Mouse (Mus musculus) liver, embryonic 14.5 days (tissue): ENCODE measurements around the gene Rtn2. TPM values are rescaled to one million over a fixed set of nuclear protein-coding genes. Genes with fewer than 3 reads are reported as not detected.

Experiments used
- ATAC-seq: fragments of 200-750 bp; cut with Nextera tagmentation; 2 replicates; pipeline ENCODE4 v1.8.0; 2017; ENCODE audit warnings: moderate number of reproducible peaks, mild to moderate bottlenecking, moderate library complexity; ENCODE audit not compliant: insufficient read depth
- DNase-seq, 3 experiments: peaks; one replicate each; pipeline ENCODE4 v3.0.0-alpha.2; 2012 to 2013; ENCODE audit warnings: low read depth in 3 of 3, low spot score in 3 of 3
- H3K27ac ChIP-seq: fragments of 300-500 bp; sonication (generic); 2 replicates; pipeline ENCODE4 v1.5.1; 2014; ENCODE audit warnings: moderate library complexity, mild to moderate bottlenecking, control low read depth, inconsistent platforms
- H3K27me3 ChIP-seq: fragments of 300-500 bp; sonication (generic); 2 replicates; pipeline ENCODE4 v1.6.1; 2014; ENCODE audit warnings: mild to moderate bottlenecking, low read length, moderate library complexity; ENCODE audit not compliant: control insufficient read depth, insufficient read depth
- H3K36me3 ChIP-seq: fragments of 300-500 bp; sonication (generic); replicated peaks from 2 replicates; pipeline ENCODE4 v1.6.1; 2014; ENCODE audit warnings: low read depth; ENCODE audit not compliant: control insufficient read depth, insufficient read depth
- H3K4me1 ChIP-seq, 2 experiments: fragments of 200-500 bp in 1 of 2; fragments of 300-500 bp in 1 of 2; sonication (generic) in 1 of 2; replicated peaks; 2 replicates each; pipeline ENCODE4 v1.6.1; 2012 to 2014; ENCODE audit warnings: antibody characterized with exemption in 1 of 2, inconsistent platforms in 1 of 2, low read length in 1 of 2; ENCODE audit not compliant: control insufficient read depth in 2 of 2, insufficient read depth in 2 of 2
- H3K4me2 ChIP-seq: fragments of 300-500 bp; sonication (generic); 2 replicates; pipeline ENCODE4 v1.6.1; 2014; ENCODE audit warnings: low read depth, mild to moderate bottlenecking, control low read depth, moderate library complexity
- H3K4me3 ChIP-seq, 2 experiments: fragments of 200-500 bp in 1 of 2; fragments of 300-500 bp in 1 of 2; sonication (generic) in 1 of 2; 2 replicates each; pipeline ENCODE4 v1.5.1; 2012 to 2014; ENCODE audit warnings: low read depth in 2 of 2, low read length in 2 of 2, mild to moderate bottlenecking in 2 of 2, control low read depth in 1 of 2, inconsistent platforms in 1 of 2, moderate library complexity in 1 of 2; ENCODE audit not compliant: insufficient read depth in 1 of 2
- H3K9ac ChIP-seq: fragments of 300-500 bp; sonication (generic); replicated peaks from 2 replicates; pipeline ENCODE4 v1.6.1; 2014; ENCODE audit warnings: mild to moderate bottlenecking, control low read depth, moderate library complexity
- H3K9me3 ChIP-seq: fragments of 300-500 bp; sonication (generic); 2 replicates; pipeline ENCODE4 v1.6.1; 2016; ENCODE audit warnings: low read length, mixed read lengths; ENCODE audit not compliant: control insufficient read depth
- CTCF ChIP-seq: IDR thresholded peaks from 2 replicates; pipeline ENCODE4 v1.5.1; 2016; ENCODE audit warnings: antibody characterized with exemption, low read depth, control low read depth
- EP300 ChIP-seq: IDR thresholded peaks from 2 replicates; pipeline ENCODE4 v1.6.1; 2016; ENCODE audit warnings: antibody characterized with exemption, low read depth
- WGBS: fragments of 180-500 bp; shearing (Covaris S2); extraction: QIAGEN DNeasy Blood & Tissue Kit; methylation state at CpG from one replicate; pipeline ENCODE4 v1.1.7; 2014; ENCODE audit not compliant: insufficient replicate concordance; 5-methylcytosine and 5-hydroxymethylcytosine counted together
- polyA plus RNA-seq, 2 experiments: library from polyadenylated mRNA; depleted of rRNA in 1 of 2; stranded (reverse) in 1 of 2; unstranded in 1 of 2; fragments of >200 nt; fragmentation: Nextera tagmentation in 1 of 2; extraction: Ambion mirVana in 1 of 2; gene quantifications; 2 replicates each; pipeline versions ENCODE4 v1.2.1 to v1.2.3; 2012 to 2014

The Rtn2 gene
- polyA plus RNA-seq, 2 experiments, result 2.6 to 2.9 TPM

DNA sequence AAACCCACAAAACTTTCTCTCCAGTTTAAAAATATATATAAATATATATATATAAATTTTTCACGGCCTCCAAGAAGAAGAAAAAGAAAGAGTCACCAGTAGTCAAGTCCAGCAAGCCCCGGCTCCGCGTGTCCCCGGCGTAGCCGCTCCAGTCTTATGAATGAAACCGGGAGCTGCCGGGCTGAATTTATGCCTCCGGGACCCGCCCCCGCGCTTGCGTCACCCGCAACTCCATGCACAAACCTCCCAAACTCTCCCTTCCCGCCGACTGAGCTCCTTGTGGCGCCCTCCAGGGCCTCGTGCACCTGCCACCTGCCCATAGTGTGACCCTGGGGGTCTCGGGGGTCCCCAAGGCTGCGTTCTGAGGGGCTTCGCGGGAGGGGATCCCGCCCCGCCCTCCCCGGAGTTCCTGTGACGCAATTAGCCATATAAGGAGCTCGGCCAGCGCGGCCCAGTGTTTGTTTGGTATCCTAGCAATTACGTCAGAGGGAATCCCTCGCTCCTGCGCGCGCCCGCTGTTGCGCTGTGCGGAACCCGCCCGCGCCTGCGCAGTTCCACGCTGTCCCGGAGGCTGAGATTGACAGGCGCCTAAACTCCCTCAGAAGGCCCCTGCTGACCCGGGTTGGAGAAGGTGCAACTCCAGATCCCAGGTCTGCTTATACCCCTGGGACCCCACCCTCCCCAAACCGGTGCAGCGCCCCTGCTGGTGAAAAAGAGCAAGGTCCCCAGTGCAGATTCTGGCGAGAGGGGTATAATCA, 27.6 kb downstream of the Rtn2 start, which contains the start of gene Fosb:
Gene Fosb, minus strand, starts transcription at position 168 of the 758 bp plus-strand sequence.
- Histone ChIP-seq H3K27ac (no peak within 1 kb of the TSS), H3K4me1 (peaks cover 3 to 11% of the 10 kb centered on the region in 2 experiments; a peak in 3 of 4 replicates), H3K9ac (peak within 1 kb of the TSS; percentile 40), H3K4me2 (peak within 1 kb of the TSS; percentile 87), H3K4me3 (peak within 1 kb of the TSS; percentile 60 to 63), H3K27me3 (peaks cover 40% of the 10 kb centered on the region), H3K36me3 (no peaks in the 10 kb centered on the region), H3K9me3 (no peaks in the 10 kb centered on the region)
- DNase-seq (peak; percentile 80 to 89 (median 82)), ATAC-seq (peak; percentile 81)
- peak; percentile 74 for TF ChIP-seq CTCF
- TF ChIP-seq EP300, result 0 out of 2 replicates have a peak, but pooled peaks have one; percentile 36
- 0% methylated on average over 49 of the region's 49 CpGs for WGBS

- peaks cover 25% of the 10 kb centered on the region for H3K27me3 ChIP-seq
- no peak overlapping the region for H3K27ac ChIP-seq
- H3K9me3 ChIP-seq, result no peaks in the 10 kb centered on the region
- H3K9ac ChIP-seq, result no peak overlapping the region
- no peaks in the 10 kb centered on the region for H3K36me3 ChIP-seq
- H3K4me1 ChIP-seq, result peaks cover 3 to 11% of the 10 kb centered on the region in 2 experiments; a peak in 3 of 4 replicates
- ATAC-seq (no peak), DNase-seq (no peak)
- no peak overlapping the region for H3K4me3 ChIP-seq
- no peak overlapping the region for H3K4me2 ChIP-seq
- TF ChIP-seq CTCF, result no peak
- TF ChIP-seq EP300, result no peak
- 25% methylated on average over 4 of the region's 4 CpGs for WGBS
These were observed 29.6 kb downstream of the Rtn2 start for GRCm38 (mm10) chr7:19311991-19312390.

DNA sequence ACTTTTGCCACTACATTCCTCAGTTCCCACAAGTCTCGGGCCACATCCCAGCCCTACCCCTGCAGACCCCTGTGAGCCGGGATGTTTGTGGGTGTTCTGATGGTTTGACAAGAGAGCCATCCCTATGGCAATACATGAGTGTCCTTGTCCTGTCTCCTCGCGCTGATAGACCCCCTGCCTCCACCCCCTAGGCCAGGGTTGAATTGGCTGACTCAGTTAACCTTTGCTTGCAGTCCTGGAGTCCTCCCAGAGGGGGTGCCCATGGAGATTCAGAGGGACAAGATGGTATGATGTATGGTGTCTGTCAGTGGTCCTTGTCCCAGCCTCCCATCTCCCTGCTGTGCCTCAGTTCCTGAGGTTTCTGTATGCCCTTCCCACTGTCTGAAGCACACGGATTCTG, 31.6 kb downstream of the Rtn2 start:
- H3K27me3 ChIP-seq, result peaks cover 24% of the 10 kb centered on the region
- H3K4me3 ChIP-seq, result no peak overlapping the region
- no peak for TF ChIP-seq CTCF
- no peak for TF ChIP-seq EP300
- peaks cover 0 to 6% of the 10 kb centered on the region in 2 experiments; a peak in 3 of 4 replicates for H3K4me1 ChIP-seq
- ATAC-seq, result no peak
- 31% methylated on average over 5 of the region's 5 CpGs for WGBS
- H3K27ac ChIP-seq, result no peak overlapping the region
- H3K9ac ChIP-seq, result no peak overlapping the region
- no peaks in the 10 kb centered on the region for H3K36me3 ChIP-seq
- H3K4me2 ChIP-seq, result no peak overlapping the region
- H3K9me3 ChIP-seq, result no peaks in the 10 kb centered on the region
- DNase-seq, result no peak

GRCm38 (mm10) chr7:19316451-19317161, 34.2 kb downstream of the Rtn2 start:
- H3K4me3 ChIP-seq, result no peak overlapping the region
- no peaks in the 10 kb centered on the region for H3K36me3 ChIP-seq
- H3K9me3 ChIP-seq, result no peaks in the 10 kb centered on the region
- no peak overlapping the region for H3K27ac ChIP-seq
- H3K27me3 ChIP-seq, result peaks cover 28% of the 10 kb centered on the region
- DNase-seq, result no peak
- no peak overlapping the region for H3K4me2 ChIP-seq
- TF ChIP-seq CTCF (no peak), EP300 (no peak)
- peaks cover 0 to 3% of the 10 kb centered on the region in 2 experiments; a peak in 2 of 4 replicates for H3K4me1 ChIP-seq
- no peak overlapping the region for H3K9ac ChIP-seq
- ATAC-seq, result no peak
- WGBS, result 9% methylated on average over 14 of the region's 14 CpGs

- H3K4me3 ChIP-seq, result no peak overlapping the region
- DNase-seq (no peak), ATAC-seq (no peak)
- no peak overlapping the region for H3K27ac ChIP-seq
- 39% methylated on average over 2 of the region's 2 CpGs for WGBS
- no peak for TF ChIP-seq EP300
- TF ChIP-seq CTCF, result no peak
- no peak overlapping the region for H3K9ac ChIP-seq
- peaks cover 0 to 3% of the 10 kb centered on the region in 2 experiments; a peak in 2 of 4 replicates for H3K4me1 ChIP-seq
- H3K27me3 ChIP-seq, result peaks cover 25% of the 10 kb centered on the region
- H3K4me2 ChIP-seq, result no peak overlapping the region
- H3K36me3 ChIP-seq, result no peaks in the 10 kb centered on the region
- H3K9me3 ChIP-seq, result no peaks in the 10 kb centered on the region
These were observed 35.8 kb downstream of the Rtn2 start for GRCm38 (mm10) chr7:19318201-19318600.
